Mouse (Mus musculus) intestine, postnatal 0 days (tissue): ENCODE data around the gene Gm28308. TPM values are rescaled to one million over a fixed set of nuclear protein-coding genes. Genes with fewer than 3 reads are reported as not detected.

ENCODE experiments used
- ATAC-seq: fragments of 200-750 bp; cut with Nextera tagmentation; 2 replicates; pipeline ENCODE4 v1.8.0; 2017; ENCODE audit warnings: mild to moderate bottlenecking, moderate TSS enrichment, moderate library complexity
- H3K27ac ChIP-seq: fragments of 300-500 bp; sonication (generic); 2 replicates; pipeline ENCODE4 v1.5.1; 2014; ENCODE audit warnings: mild to moderate bottlenecking, low read depth, low read length, moderate library complexity
- H3K27me3 ChIP-seq: fragments of 300-500 bp; sonication (generic); replicated peaks from 2 replicates; pipeline ENCODE4 v1.6.1; 2014; ENCODE audit warnings: low read length, mixed read lengths; ENCODE audit not compliant: control insufficient read depth, insufficient read depth
- H3K36me3 ChIP-seq: fragments of 300-500 bp; sonication (generic); 2 replicates; pipeline ENCODE4 v1.6.1; 2014; ENCODE audit warnings: mild to moderate bottlenecking, moderate library complexity; ENCODE audit not compliant: control insufficient read depth, insufficient read depth
- H3K4me1 ChIP-seq: fragments of 300-500 bp; sonication (generic); replicated peaks from 2 replicates; pipeline ENCODE4 v1.6.1; 2014; ENCODE audit warnings: antibody characterized with exemption, low read length, mixed read lengths; ENCODE audit not compliant: control insufficient read depth, insufficient read depth
- H3K4me2 ChIP-seq: fragments of 300-500 bp; sonication (generic); replicated peaks from 2 replicates; pipeline ENCODE4 v1.6.1; 2014; ENCODE audit warnings: low read depth, mild to moderate bottlenecking, moderate library complexity
- H3K4me3 ChIP-seq: fragments of 300-500 bp; sonication (generic); 2 replicates; pipeline ENCODE4 v1.5.1; 2014; ENCODE audit warnings: low read depth, low read length
- H3K9ac ChIP-seq: fragments of 300-500 bp; sonication (generic); 2 replicates; pipeline ENCODE4 v1.6.1; 2014; ENCODE audit warnings: mild to moderate bottlenecking, low read depth, low read length
- H3K9me3 ChIP-seq: fragments of 300-500 bp; sonication (generic); 2 replicates; pipeline ENCODE4 v1.6.1; 2016; ENCODE audit warnings: mixed run types; ENCODE audit not compliant: control insufficient read depth
- CTCF ChIP-seq: sonication (generic); IDR thresholded peaks from 2 replicates; pipeline ENCODE4 v1.5.1; 2016; ENCODE audit warnings: low read depth, mild to moderate bottlenecking, control low read depth, antibody characterized with exemption, moderate library complexity
- WGBS: fragments of 180-500 bp; shearing (Covaris S2); extraction: QIAGEN DNeasy Blood & Tissue Kit; methylation state at CpG from one replicate; pipeline ENCODE4 v1.1.7; 2014; 5-methylcytosine and 5-hydroxymethylcytosine counted together
- polyA plus RNA-seq: library from polyadenylated mRNA; unstranded; fragments of >200 nt; fragmentation: Nextera tagmentation; extraction: Ambion mirVana; gene quantifications from 2 replicates; pipeline ENCODE4 v1.2.1, GENCODE M21; 2015

Gene Gm28308
- polyA plus RNA-seq, 1 experiment from 2014 or later: not detected

DNA sequence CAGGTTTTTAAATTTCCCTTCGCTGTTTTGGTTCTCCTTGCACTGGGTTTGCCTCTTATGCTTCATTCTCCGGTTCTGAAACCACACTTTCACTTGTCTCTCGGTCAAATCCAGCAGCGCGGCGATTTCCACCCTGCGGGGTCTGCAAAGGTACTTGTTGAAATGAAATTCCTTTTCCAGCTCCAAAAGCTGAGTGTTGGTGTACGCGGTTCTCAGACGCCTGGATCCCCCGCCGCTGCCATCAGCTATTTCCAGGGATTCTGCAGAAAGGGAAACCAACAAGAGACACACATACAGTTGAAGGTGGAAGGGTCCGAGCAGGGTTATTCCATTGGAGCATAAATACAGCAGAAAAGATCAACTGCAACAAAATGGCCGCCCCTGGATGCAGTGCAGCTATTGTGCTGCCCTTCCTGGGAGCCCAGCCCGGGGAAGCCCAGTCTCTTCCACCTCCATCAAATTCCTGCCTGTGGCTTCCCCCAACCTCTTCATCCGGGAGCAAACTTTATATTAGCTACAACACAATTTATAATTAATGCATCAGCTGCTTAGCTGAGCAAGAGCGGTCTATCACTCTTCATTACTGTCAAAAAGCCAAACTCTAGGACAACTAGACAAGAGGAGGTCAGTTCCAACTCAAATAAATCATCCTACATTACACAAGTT lies 49.6 kb downstream of the Gm28308 start:
- peak overlapping the region; percentile 63 for H3K4me2 ChIP-seq
- no peaks in the 10 kb centered on the region for H3K9me3 ChIP-seq
- H3K4me1 ChIP-seq: no peaks in the 10 kb centered on the region
- H3K27ac ChIP-seq: peak overlapping the region; percentile 73
- no peaks in the 10 kb centered on the region for H3K36me3 ChIP-seq
- H3K9ac ChIP-seq: peak overlapping the region; percentile 71
- peaks cover 28% of the 10 kb centered on the region for H3K27me3 ChIP-seq
- 52% methylated on average over 17 of the region's 17 CpGs for WGBS
- peak overlapping the region; percentile 47 for H3K4me3 ChIP-seq
- TF ChIP-seq CTCF: no peak
- ATAC-seq: no peak

DNA sequence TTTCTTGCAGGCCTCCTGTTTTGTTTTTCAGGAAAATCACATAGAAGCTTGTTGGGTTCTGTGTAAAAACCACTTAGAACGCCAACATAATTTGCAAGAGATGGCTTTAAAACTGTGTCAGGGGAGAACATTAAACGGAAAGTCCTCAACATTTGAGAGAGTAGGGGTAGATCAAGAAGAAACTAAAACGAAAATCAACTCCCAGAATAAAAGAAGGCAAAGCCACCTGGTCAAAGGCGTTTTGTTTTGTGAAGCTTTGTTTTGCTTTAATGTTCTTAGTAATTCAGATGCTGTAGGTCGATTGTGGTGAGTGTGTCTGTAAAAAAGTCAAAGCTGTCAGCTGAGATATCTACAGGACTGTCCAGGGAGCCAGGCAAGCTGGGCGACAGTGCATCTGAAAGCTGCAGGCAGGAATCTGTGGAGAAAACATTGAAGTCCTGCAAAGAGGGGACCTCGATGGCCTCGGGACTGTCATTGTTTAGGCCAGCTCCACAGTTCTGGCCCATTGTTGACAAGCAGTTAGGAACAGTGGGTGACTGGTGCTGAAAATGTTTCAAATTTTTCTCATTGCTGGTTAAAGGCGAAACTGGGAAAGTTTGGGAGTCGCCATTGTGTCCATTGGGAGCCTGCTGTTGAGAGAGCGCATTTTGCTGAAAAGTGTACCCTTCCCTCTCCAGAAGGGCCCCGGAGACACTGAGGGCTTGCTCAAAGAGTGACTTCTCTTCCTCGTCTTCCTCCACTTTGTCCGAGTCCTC lies 50.4 kb downstream of the Gm28308 start:
- H3K27ac ChIP-seq: peak overlapping the region; percentile 73
- H3K9me3 ChIP-seq: no peaks in the 10 kb centered on the region
- H3K36me3 ChIP-seq: no peaks in the 10 kb centered on the region
- WGBS: 60% methylated on average over 14 of the region's 14 CpGs
- peak overlapping the region; percentile 71 for H3K9ac ChIP-seq
- H3K4me1 ChIP-seq: no peaks in the 10 kb centered on the region
- peak overlapping the region; percentile 47 for H3K4me3 ChIP-seq
- peak overlapping the region; percentile 63 for H3K4me2 ChIP-seq
- TF ChIP-seq CTCF: no peak
- ATAC-seq: no peak
- peaks cover 35% of the 10 kb centered on the region for H3K27me3 ChIP-seq

DNA sequence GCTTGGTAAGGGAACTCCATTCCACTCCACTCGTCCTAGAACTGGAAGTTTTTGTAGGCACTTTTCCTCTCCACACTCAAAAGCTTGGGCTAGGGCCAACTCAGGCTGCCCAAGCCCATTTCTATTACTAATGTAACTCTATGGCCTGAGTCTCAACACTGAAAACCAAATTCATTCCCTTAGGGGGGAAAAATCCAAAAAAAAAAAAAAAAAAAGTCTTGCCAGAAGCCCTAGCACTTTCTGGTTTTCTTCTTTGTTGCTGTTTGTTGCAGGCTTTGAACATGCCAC lies 51.1 kb downstream of the Gm28308 start:
- Histone ChIP-seq H3K4me2 (peak overlapping the region; percentile 99), H3K9me3 (no peaks in the 10 kb centered on the region), H3K4me3 (0 out of 2 replicates have a peak overlapping the region, but pooled peaks have one; percentile 9), H3K36me3 (no peaks in the 10 kb centered on the region), H3K27ac (no peak overlapping the region), H3K27me3 (peaks cover 37% of the 10 kb centered on the region), H3K9ac (no peak overlapping the region), H3K4me1 (no peaks in the 10 kb centered on the region)
- no peak for ATAC-seq
- 55% methylated on average over 1 of the region's 1 CpGs for WGBS
- no peak for TF ChIP-seq CTCF

DNA sequence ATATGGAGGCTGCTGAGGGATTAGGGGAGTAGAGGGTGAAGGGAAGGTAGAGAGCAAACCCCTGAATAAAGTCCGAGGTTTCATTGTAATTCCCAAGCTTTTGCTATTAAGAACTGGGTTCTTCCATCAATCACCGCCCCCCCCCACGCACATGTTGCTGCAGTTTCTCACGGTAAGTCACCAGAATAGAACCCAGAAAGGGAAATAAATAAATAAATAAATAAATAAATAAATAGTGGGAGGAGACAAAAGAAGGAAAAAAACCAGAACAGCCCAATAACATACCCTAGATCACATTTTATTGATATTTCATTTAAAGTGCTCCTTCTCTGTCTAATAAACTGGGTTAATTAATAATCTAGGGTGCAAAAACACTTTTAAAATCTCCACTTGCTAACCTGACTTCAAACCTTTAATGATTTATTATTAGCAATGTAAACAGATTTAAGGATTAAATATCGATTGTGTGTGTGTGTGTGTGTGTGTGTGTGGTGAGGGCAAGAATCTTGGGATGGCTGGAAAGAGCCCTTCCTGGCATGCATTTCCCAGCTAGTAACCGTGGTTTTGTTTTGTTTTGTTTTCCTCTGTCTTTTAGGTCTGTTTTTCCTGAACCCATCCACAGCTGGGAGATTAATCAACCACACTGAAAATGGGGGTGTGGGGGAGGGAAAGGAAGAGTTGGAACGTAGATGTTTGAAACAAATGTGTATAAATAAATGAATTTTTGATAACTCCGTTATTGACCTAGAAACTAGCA lies 51.6 kb downstream of the Gm28308 start:
- Histone ChIP-seq H3K27ac (no peak overlapping the region), H3K9me3 (no peaks in the 10 kb centered on the region), H3K27me3 (peaks cover 42% of the 10 kb centered on the region), H3K4me2 (peak overlapping the region; percentile 99), H3K4me1 (no peaks in the 10 kb centered on the region), H3K36me3 (no peaks in the 10 kb centered on the region), H3K9ac (no peak overlapping the region), H3K4me3 (peak overlapping the region; percentile 39)
- WGBS: 36% methylated on average over 8 of the region's 8 CpGs
- ATAC-seq: no peak
- no peak for TF ChIP-seq CTCF

DNA sequence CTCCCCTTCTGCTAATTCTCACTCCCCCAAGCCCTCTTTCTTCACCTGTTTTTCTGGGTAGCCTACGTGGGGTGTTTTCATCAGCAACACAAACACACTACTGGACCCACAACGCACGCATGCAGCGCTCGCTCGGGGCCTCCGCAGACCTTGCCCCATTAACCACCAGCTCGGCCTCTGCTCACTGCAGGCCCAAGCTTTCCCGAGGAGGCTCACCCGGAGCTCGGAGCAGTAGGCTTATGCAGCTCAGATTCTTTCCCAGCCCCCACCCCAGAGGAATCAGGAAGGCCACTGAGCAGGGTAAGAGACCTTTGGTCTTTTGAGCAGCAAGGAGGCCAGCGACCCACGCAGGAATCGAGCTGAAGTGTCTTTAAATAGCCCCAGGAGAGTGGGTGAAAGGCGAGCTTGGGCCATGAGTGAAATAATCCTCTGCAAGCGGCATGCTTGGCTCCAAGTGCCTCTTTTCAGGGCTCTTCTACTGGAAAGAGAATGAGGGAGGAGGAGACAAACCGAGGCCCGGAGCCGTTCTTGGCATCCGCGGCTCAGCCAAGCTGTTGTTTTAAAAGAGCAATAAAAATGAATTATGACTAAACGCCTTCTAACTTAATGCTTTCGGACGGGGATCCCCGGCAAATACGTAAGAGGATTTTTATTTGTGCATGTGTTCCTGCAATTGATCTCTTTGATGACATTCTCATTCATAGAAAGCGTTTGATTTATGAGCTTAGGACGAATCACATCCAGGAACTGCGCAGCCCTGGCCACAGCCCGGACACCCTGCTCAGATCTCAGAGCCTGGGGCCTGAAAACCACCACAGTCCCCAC lies 52.4 kb downstream of the Gm28308 start:
- H3K9ac ChIP-seq: peak overlapping the region; percentile 34; the same call in 1 of the 2 replicates
- TF ChIP-seq CTCF: no peak
- peak; percentile 6; the same call in 1 of the 2 replicates for ATAC-seq
- peaks cover 43% of the 10 kb centered on the region for H3K27me3 ChIP-seq
- WGBS: 5% methylated on average over 30 of the region's 30 CpGs
- H3K9me3 ChIP-seq: no peaks in the 10 kb centered on the region
- no peaks in the 10 kb centered on the region for H3K4me1 ChIP-seq
- peak overlapping the region; percentile 72 for H3K27ac ChIP-seq
- peak overlapping the region; percentile 99 for H3K4me2 ChIP-seq
- peak overlapping the region; percentile 39 for H3K4me3 ChIP-seq
- no peaks in the 10 kb centered on the region for H3K36me3 ChIP-seq
